Mouse (Mus musculus) liver, adult (tissue): Measurements from ENCODE around the gene Shisa6.

Experiments
- GATA4 ChIP-seq: IDR thresholded peaks from 2 replicates; pipeline ENCODE4 v1.6.1; 2014; ENCODE audit warnings: mild to moderate bottlenecking, low read length; ENCODE audit not compliant: insufficient replicate concordance

Gene Shisa6

DNA sequence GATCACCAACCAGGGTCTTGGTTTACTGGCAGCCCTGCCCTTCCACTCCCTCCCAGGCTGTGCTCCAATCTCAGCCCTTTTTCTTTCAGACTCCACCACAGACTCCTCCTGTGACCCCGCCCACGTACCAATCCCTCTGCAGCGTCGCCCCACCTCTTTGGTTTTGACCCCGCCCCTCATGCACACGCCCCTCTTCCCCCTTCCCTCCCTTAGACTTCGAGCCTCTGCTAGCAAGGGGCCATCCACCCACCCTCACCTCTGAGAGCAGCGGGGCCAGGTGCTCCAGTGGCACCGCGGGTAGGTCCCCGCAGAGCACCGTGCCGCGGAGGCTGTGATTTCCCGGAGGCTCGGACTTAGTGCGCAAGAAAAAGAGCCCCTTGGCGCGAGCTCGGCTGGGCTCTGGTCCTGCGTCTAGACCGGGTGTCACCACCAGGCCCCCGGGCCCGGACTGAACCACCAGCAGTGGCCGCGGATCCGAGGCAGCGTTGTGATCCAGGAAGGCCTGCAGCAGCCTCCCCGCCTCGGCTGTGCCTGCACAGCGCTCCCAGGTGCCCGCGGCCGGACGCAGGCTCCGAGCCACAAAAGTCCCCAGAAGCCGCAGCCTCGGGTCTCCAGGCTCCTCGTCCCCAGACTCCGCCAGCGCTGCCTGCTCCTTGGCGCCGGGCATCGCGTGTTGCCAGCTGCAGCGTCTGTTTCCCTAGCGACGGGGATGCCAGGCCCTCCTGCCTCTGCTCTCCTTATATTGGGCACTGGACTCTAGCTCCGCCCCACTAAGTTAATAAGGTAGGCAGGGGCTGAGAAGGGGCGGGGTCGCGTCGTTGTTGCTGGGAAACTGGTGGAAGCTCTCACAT lies 357.7 kb downstream of the Shisa6 start, which contains the start of gene Dnah9:
Gene Dnah9 (minus strand): TSS at position 751 of the 851 bp plus-strand sequence.
- TF ChIP-seq GATA4, result no peak

DNA sequence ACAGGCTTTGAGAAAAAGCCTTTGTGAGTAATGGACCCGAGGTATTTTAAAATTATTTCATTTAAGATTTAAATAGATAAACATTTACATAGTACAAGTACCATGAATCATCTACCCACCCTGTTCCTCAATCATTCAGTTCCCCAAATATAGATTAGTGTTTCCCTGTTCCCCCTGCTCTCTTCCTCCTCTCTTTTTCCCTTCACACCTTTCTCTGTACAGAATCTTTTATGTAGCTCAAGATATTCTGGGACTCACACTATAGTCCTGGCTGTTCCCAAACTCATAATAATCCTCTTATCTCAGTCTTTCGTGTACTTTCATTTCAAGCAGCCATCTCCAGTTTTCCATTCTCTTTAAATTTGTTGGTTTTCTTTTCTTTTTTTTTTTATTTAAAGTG lies 361.7 kb downstream of the Shisa6 start:
- no peak for TF ChIP-seq GATA4
